Mouse (Mus musculus): Measurements from ENCODE around the gene Tnfrsf21.
A peak's percentile ranks its signal among the peaks of the same experiment; 100 is the strongest.

Gene Tnfrsf21

GRCm38 (mm10) chr17:43077540-43077939 lies 61.2 kb downstream of the Tnfrsf21 start:
- no peak for DNase-seq

GRCm38 (mm10) chr17:43081225-43081624 lies 64.9 kb downstream of the Tnfrsf21 start:
- DNase-seq = no peak

GRCm38 (mm10) chr17:43089496-43089895 lies 73.1 kb downstream of the Tnfrsf21 start:
- no peak for DNase-seq

GRCm38 (mm10) chr17:43090948-43091724 lies 74.8 kb downstream of the Tnfrsf21 start:
- DNase-seq = no peak

- no peak for DNase-seq
These were observed 76.1 kb downstream of the Tnfrsf21 start for GRCm38 (mm10) chr17:43092280-43092995.

- no peak for DNase-seq
These were observed 77.9 kb downstream of the Tnfrsf21 start for GRCm38 (mm10) chr17:43094285-43094684.

- no peak for DNase-seq
These were observed 80.8 kb downstream of the Tnfrsf21 start for GRCm38 (mm10) chr17:43097101-43097688.

- no peak for DNase-seq
These were observed 89.8 kb downstream of the Tnfrsf21 start for GRCm38 (mm10) chr17:43106108-43106507.

GRCm38 (mm10) chr17:43107338-43107737 lies 91.0 kb downstream of the Tnfrsf21 start:
- no peak for DNase-seq

GRCm38 (mm10) chr17:43109501-43109900 lies 93.1 kb downstream of the Tnfrsf21 start:
- DNase-seq = no peak

GRCm38 (mm10) chr17:43110168-43110885 lies 94.0 kb downstream of the Tnfrsf21 start:
- DNase-seq = no peak

- no peak for DNase-seq
These were observed 97.1 kb downstream of the Tnfrsf21 start for GRCm38 (mm10) chr17:43113391-43113984.

- DNase-seq = peak; percentile 53
These were observed 97.8 kb downstream of the Tnfrsf21 start for GRCm38 (mm10) chr17:43114086-43114581.

GRCm38 (mm10) chr17:43114926-43115325 lies 98.6 kb downstream of the Tnfrsf21 start:
- no peak for DNase-seq

GRCm38 (mm10) chr17:43116748-43117147 lies 100.4 kb downstream of the Tnfrsf21 start:
- DNase-seq = no peak

GRCm38 (mm10) chr17:43119446-43119845 lies 103.1 kb downstream of the Tnfrsf21 start:
- no peak for DNase-seq

GRCm38 (mm10) chr17:43121096-43121495 lies 104.7 kb downstream of the Tnfrsf21 start:
- DNase-seq = peak; percentile 9

- no peak for DNase-seq
These were observed 112.0 kb downstream of the Tnfrsf21 start for GRCm38 (mm10) chr17:43128305-43128704.

GRCm38 (mm10) chr17:43128908-43129533 lies 112.7 kb downstream of the Tnfrsf21 start:
- DNase-seq = no peak

- DNase-seq = no peak
These were observed 113.9 kb downstream of the Tnfrsf21 start for GRCm38 (mm10) chr17:43130115-43130869.

GRCm38 (mm10) chr17:43130870-43131264 lies 114.5 kb downstream of the Tnfrsf21 start:
- DNase-seq = no peak
